Mouse (Mus musculus) stomach, embryonic 16.5 days (tissue): ENCODE data around the gene Ndufb4. TPM values are rescaled to one million over a fixed set of nuclear protein-coding genes. Genes with fewer than 3 reads are reported as not detected.
"Not testable (repeated sequence)": the region's sequence is repeated elsewhere in the genome, so short reads cannot be mapped to it uniquely, and the experiment has no call there.

Experiments
- ATAC-seq: fragments of 200-750 bp; cut with Nextera tagmentation; 2 replicates; pipeline ENCODE4 v1.8.0; 2017; ENCODE audit warnings: moderate number of reproducible peaks, moderate TSS enrichment; ENCODE audit not compliant: insufficient read depth, low FRiP score
- H3K27ac ChIP-seq: fragments of 300-500 bp; sonication (generic); 2 replicates; pipeline ENCODE4 v1.5.1; 2014; ENCODE audit warnings: low read length
- H3K27me3 ChIP-seq: fragments of 300-500 bp; sonication (generic); 2 replicates; pipeline ENCODE4 v1.6.1; 2014; ENCODE audit warnings: low read length, control low read depth, mixed read lengths; ENCODE audit not compliant: control insufficient read depth, insufficient read depth
- H3K36me3 ChIP-seq: fragments of 300-500 bp; sonication (generic); 2 replicates; pipeline ENCODE4 v1.6.1; 2014; ENCODE audit warnings: low read length; ENCODE audit not compliant: control insufficient read depth, insufficient read depth
- H3K4me1 ChIP-seq: fragments of 300-500 bp; sonication (generic); 2 replicates; pipeline ENCODE4 v1.6.1; 2014; ENCODE audit warnings: low read length, control low read depth, mixed read lengths; ENCODE audit not compliant: control insufficient read depth, insufficient read depth
- H3K4me2 ChIP-seq: fragments of 300-500 bp; sonication (generic); 2 replicates; pipeline ENCODE4 v1.6.1; 2014; ENCODE audit warnings: low read depth, low read length, mixed read lengths
- H3K4me3 ChIP-seq: fragments of 300-500 bp; sonication (generic); replicated peaks from 2 replicates; pipeline ENCODE4 v1.5.1; 2014; ENCODE audit warnings: mild to moderate bottlenecking, low read length
- H3K9ac ChIP-seq: fragments of 300-500 bp; sonication (generic); 2 replicates; pipeline ENCODE4 v1.6.1; 2014; ENCODE audit warnings: low read length
- H3K9me3 ChIP-seq: fragments of 300-500 bp; sonication (generic); replicated peaks from 2 replicates; pipeline ENCODE4 v1.6.1; 2016; ENCODE audit warnings: low read length, control low read depth; ENCODE audit not compliant: control insufficient read depth
- WGBS: fragments of 180-500 bp; shearing (Covaris S2); extraction: QIAGEN DNeasy Blood & Tissue Kit; methylation state at CpG from one replicate; pipeline ENCODE4 v1.1.7; 2014; 5-methylcytosine and 5-hydroxymethylcytosine counted together
- polyA plus RNA-seq: library from polyadenylated mRNA; unstranded; fragments of >200 nt; fragmentation: Nextera tagmentation; extraction: Ambion mirVana; gene quantifications from 2 replicates; pipeline ENCODE4 v1.2.1, GENCODE M21; 2015

Gene Ndufb4
- polyA plus RNA-seq, 1 experiment from 2014 or later = 64.0 TPM

GRCm38 (mm10) chr16:37647067-37647466 lies 7.2 kb downstream of the Ndufb4 start:
- Histone ChIP-seq H3K27ac (no peak overlapping the region), H3K4me2 (no peak overlapping the region), H3K9me3 (no peaks in the 10 kb centered on the region), H3K27me3 (no peaks in the 10 kb centered on the region), H3K9ac (no peak overlapping the region), H3K36me3 (peaks cover 19% of the 10 kb centered on the region), H3K4me3 (no peak overlapping the region), H3K4me1 (peaks cover under 1% of the 10 kb centered on the region; the same call in 1 of the 2 replicates)
- ATAC-seq = no peak
- 92% methylated on average over 16 of the region's 16 CpGs for WGBS

- no peaks in the 10 kb centered on the region for H3K27me3 ChIP-seq
- no peaks in the 10 kb centered on the region for H3K4me1 ChIP-seq
- no peak overlapping the region for H3K9ac ChIP-seq
- H3K36me3 ChIP-seq = peaks cover 19% of the 10 kb centered on the region
- no peak overlapping the region for H3K4me2 ChIP-seq
- H3K9me3 ChIP-seq = no peaks in the 10 kb centered on the region
- no peak overlapping the region for H3K4me3 ChIP-seq
- 91% methylated on average over 3 of the region's 3 CpGs for WGBS
- no peak overlapping the region for H3K27ac ChIP-seq
- ATAC-seq = no peak
Measured at GRCm38 (mm10) chr16:37645799-37646198, 8.5 kb downstream of the Ndufb4 start.

GRCm38 (mm10) chr16:37645211-37645610 lies 9.0 kb downstream of the Ndufb4 start:
- Histone ChIP-seq H3K9ac (no peak overlapping the region), H3K27me3 (no peaks in the 10 kb centered on the region), H3K4me3 (no peak overlapping the region), H3K4me1 (no peaks in the 10 kb centered on the region), H3K4me2 (no peak overlapping the region), H3K27ac (no peak overlapping the region), H3K9me3 (no peaks in the 10 kb centered on the region), H3K36me3 (peaks cover 19% of the 10 kb centered on the region)
- no peak for ATAC-seq
- 86% methylated on average over 8 of the region's 8 CpGs for WGBS

GRCm38 (mm10) chr16:37644486-37644885 lies 9.8 kb downstream of the Ndufb4 start:
- no peaks in the 10 kb centered on the region for H3K4me1 ChIP-seq

GRCm38 (mm10) chr16:37640522-37640921 lies 13.7 kb downstream of the Ndufb4 start:
- not testable (repeated sequence) for H3K4me3 ChIP-seq, ATAC-seq, H3K4me1 ChIP-seq

More at GRCm38 (mm10) chr16:37644486-37644885, 9.8 kb downstream of the Ndufb4 start:
- Histone ChIP-seq H3K27me3 (no peaks in the 10 kb centered on the region), H3K4me3 (no peak overlapping the region), H3K27ac (no peak overlapping the region), H3K4me2 (no peak overlapping the region), H3K9me3 (no peaks in the 10 kb centered on the region), H3K36me3 (peaks cover 19% of the 10 kb centered on the region), H3K9ac (no peak overlapping the region)
- ATAC-seq = no peak
- WGBS = 87% methylated on average over 5 of the region's 5 CpGs

GRCm38 (mm10) chr16:37637802-37638201 lies 16.5 kb downstream of the Ndufb4 start:
- no peaks in the 10 kb centered on the region for H3K4me1 ChIP-seq
- H3K9me3 ChIP-seq = no peaks in the 10 kb centered on the region
- no peak overlapping the region for H3K4me3 ChIP-seq
- ATAC-seq = no peak
- H3K36me3 ChIP-seq = no peaks in the 10 kb centered on the region
- no peak overlapping the region for H3K9ac ChIP-seq
- H3K4me2 ChIP-seq = no peak overlapping the region
- H3K27ac ChIP-seq = no peak overlapping the region
- H3K27me3 ChIP-seq = no peaks in the 10 kb centered on the region

More at GRCm38 (mm10) chr16:37640522-37640921, 13.7 kb downstream of the Ndufb4 start:
- not testable (repeated sequence) for H3K9ac ChIP-seq, H3K4me2 ChIP-seq, H3K36me3 ChIP-seq, H3K27me3 ChIP-seq, H3K9me3 ChIP-seq, H3K27ac ChIP-seq

GRCm38 (mm10) chr16:37636107-37636506 lies 18.1 kb downstream of the Ndufb4 start:
- Histone ChIP-seq H3K27ac (no peak overlapping the region), H3K27me3 (no peaks in the 10 kb centered on the region), H3K4me2 (no peak overlapping the region), H3K36me3 (no peaks in the 10 kb centered on the region), H3K4me1 (no peaks in the 10 kb centered on the region), H3K4me3 (no peak overlapping the region), H3K9me3 (no peaks in the 10 kb centered on the region), H3K9ac (no peak overlapping the region)
- no peak for ATAC-seq
- WGBS = 58% methylated on average over 6 of the region's 6 CpGs

- H3K27me3 ChIP-seq = no peaks in the 10 kb centered on the region
- no peak overlapping the region for H3K4me2 ChIP-seq
- no peak overlapping the region for H3K27ac ChIP-seq
- H3K9me3 ChIP-seq = no peaks in the 10 kb centered on the region
- H3K4me3 ChIP-seq = no peak overlapping the region
- no peaks in the 10 kb centered on the region for H3K4me1 ChIP-seq
- H3K36me3 ChIP-seq = no peaks in the 10 kb centered on the region
- no peak overlapping the region for H3K9ac ChIP-seq
- ATAC-seq = no peak
- WGBS = 82% methylated on average over 1 of the region's 1 CpGs
Measured at GRCm38 (mm10) chr16:37635095-37635494, 19.2 kb downstream of the Ndufb4 start.

GRCm38 (mm10) chr16:37634578-37634977 lies 19.7 kb downstream of the Ndufb4 start:
- no peak overlapping the region for H3K27ac ChIP-seq
- no peaks in the 10 kb centered on the region for H3K36me3 ChIP-seq
- H3K27me3 ChIP-seq = no peaks in the 10 kb centered on the region
- no peaks in the 10 kb centered on the region for H3K9me3 ChIP-seq
- no peak for ATAC-seq
- no peak overlapping the region for H3K9ac ChIP-seq
- no peaks in the 10 kb centered on the region for H3K4me1 ChIP-seq
- no peak overlapping the region for H3K4me3 ChIP-seq
- WGBS = 57% methylated on average over 9 of the region's 9 CpGs
- no peak overlapping the region for H3K4me2 ChIP-seq

- no peak for ATAC-seq
- no peak overlapping the region for H3K9ac ChIP-seq
- WGBS = 85% methylated on average over 7 of the region's 7 CpGs
- H3K27ac ChIP-seq = no peak overlapping the region
- H3K4me3 ChIP-seq = no peak overlapping the region
- no peaks in the 10 kb centered on the region for H3K36me3 ChIP-seq
- no peaks in the 10 kb centered on the region for H3K9me3 ChIP-seq
- H3K27me3 ChIP-seq = no peaks in the 10 kb centered on the region
- no peak overlapping the region for H3K4me2 ChIP-seq
- H3K4me1 ChIP-seq = no peaks in the 10 kb centered on the region
Measured at GRCm38 (mm10) chr16:37629011-37629410, 25.2 kb downstream of the Ndufb4 start.
